Mouse (Mus musculus): ENCODE measurements around the gene Cfap52.

- no peak for TF ChIP-seq GATA1 (IDR thresholded peaks at IDR 0.05; ENCODE audit: borderline replicate concordance, low read length)
- TF ChIP-seq CTCF (IDR thresholded peaks at IDR 0.05; ENCODE audit: low read depth, low read length), result no peak
- TF ChIP-seq TAL1 (conservative IDR thresholded peaks at IDR 0.05; ENCODE audit: low read depth, low read length), result no peak
- TF ChIP-seq POLR2AphosphoS5 (IDR thresholded peaks at IDR 0.05; ENCODE audit: insufficient replicate concordance, low read depth, low read length), result no peak
These were observed 25.8 kb upstream of the Cfap52 start for GRCm38 (mm10) chr11:67991240-67991639.
